Mouse (Mus musculus) stomach, embryonic 14.5 days (tissue): ENCODE data around the gene G6pc. TPM values are rescaled to one million over a fixed set of nuclear protein-coding genes. Genes with fewer than 3 reads are reported as not detected.

Experiments
- ATAC-seq: fragments of 200-750 bp; cut with Nextera tagmentation; 2 replicates; pipeline ENCODE4 v1.8.0; 2017; ENCODE audit warnings: low read depth, moderate TSS enrichment; ENCODE audit not compliant: insufficient number of reproducible peaks, insufficient read depth, low FRiP score
- H3K27ac ChIP-seq: fragments of 300-500 bp; sonication (generic); 2 replicates; pipeline ENCODE4 v1.5.1; 2014; ENCODE audit warnings: mild to moderate bottlenecking, low read length, moderate library complexity, mixed read lengths
- H3K27me3 ChIP-seq: fragments of 300-500 bp; sonication (generic); 2 replicates; pipeline ENCODE4 v1.6.1; 2014; ENCODE audit warnings: low read length, control low read depth, mixed read lengths; ENCODE audit not compliant: control insufficient read depth, insufficient read depth
- H3K36me3 ChIP-seq: fragments of 300-500 bp; sonication (generic); 2 replicates; pipeline ENCODE4 v1.6.1; 2014; ENCODE audit warnings: mild to moderate bottlenecking, control low read depth, low read length, moderate library complexity, mixed read lengths; ENCODE audit not compliant: control insufficient read depth, insufficient read depth
- H3K4me1 ChIP-seq: fragments of 300-500 bp; sonication (generic); 2 replicates; pipeline ENCODE4 v1.6.1; 2014; ENCODE audit warnings: low read length, control low read depth, mixed read lengths; ENCODE audit not compliant: control insufficient read depth, insufficient read depth
- H3K4me2 ChIP-seq: fragments of 300-500 bp; sonication (generic); replicated peaks from 2 replicates; pipeline ENCODE4 v1.6.1; 2014; ENCODE audit warnings: low read depth, low read length, control low read depth
- H3K4me3 ChIP-seq: fragments of 300-500 bp; sonication (generic); 2 replicates; pipeline ENCODE4 v1.5.1; 2014; ENCODE audit warnings: low read depth, low read length, control low read depth
- H3K9ac ChIP-seq: fragments of 300-500 bp; sonication (generic); replicated peaks from 2 replicates; pipeline ENCODE4 v1.6.1; 2014; ENCODE audit warnings: low read depth, mild to moderate bottlenecking, control low read depth, low read length, moderate library complexity, mixed read lengths
- H3K9me3 ChIP-seq: fragments of 300-500 bp; sonication (generic); 2 replicates; pipeline ENCODE4 v1.6.1; 2016; ENCODE audit warnings: low read depth, low read length, control low read depth; ENCODE audit not compliant: control insufficient read depth
- WGBS: fragments of 180-500 bp; shearing (Covaris S2); extraction: QIAGEN DNeasy Blood & Tissue Kit; methylation state at CpG from one replicate; pipeline ENCODE4 v1.1.7; 2014; 5-methylcytosine and 5-hydroxymethylcytosine counted together
- polyA plus RNA-seq: library from polyadenylated mRNA; unstranded; fragments of >200 nt; fragmentation: Nextera tagmentation; extraction: Ambion mirVana; gene quantifications from 2 replicates; pipeline ENCODE4 v1.2.1, GENCODE M21; 2014

The G6pc gene
- polyA plus RNA-seq, 1 experiment from 2014 or later = not detected

- no peak for ATAC-seq
- H3K4me1 ChIP-seq = no peaks in the 10 kb centered on the region
- H3K9me3 ChIP-seq = no peaks in the 10 kb centered on the region
- no peak overlapping the region for H3K27ac ChIP-seq
- H3K9ac ChIP-seq = no peak overlapping the region
- no peak overlapping the region for H3K4me3 ChIP-seq
- no peak overlapping the region for H3K4me2 ChIP-seq
- no peaks in the 10 kb centered on the region for H3K36me3 ChIP-seq
- no peaks in the 10 kb centered on the region for H3K27me3 ChIP-seq
- 74% methylated on average over 3 of the region's 3 CpGs for WGBS
Observed at GRCm38 (mm10) chr11:101349216-101349615, 18.1 kb upstream of the G6pc start.

DNA sequence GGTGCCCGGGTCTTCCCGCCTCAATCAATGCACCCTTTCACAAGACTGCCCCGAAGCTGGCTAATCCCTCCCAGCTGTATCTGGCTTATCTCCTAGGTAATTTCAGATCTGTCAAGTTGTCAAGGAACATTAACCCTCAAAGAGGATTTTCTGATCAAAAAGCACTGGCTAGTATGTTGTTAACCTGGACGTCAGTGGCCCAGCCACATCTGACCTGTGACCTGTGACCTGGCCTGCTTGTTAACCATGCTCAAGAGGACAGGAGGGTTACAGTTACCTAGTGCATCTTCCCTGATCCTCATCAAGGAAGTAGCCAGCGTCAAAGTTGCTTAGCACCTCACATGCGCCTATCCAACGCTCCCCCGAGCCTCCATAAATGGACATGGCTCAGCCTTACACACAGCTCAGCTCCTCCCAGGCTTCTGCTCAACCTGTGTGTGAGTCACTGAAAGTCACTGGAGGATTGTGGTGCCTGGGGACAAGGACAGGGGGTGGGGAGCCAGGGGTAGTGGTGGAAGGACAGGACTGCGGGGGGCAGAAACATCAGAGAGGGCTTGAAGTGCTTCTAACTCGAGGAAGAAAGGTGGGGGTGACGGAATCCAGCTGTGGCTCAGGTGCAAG is 16.2 kb upstream of the G6pc start:
- H3K4me1 ChIP-seq = no peaks in the 10 kb centered on the region
- no peak overlapping the region for H3K4me2 ChIP-seq
- no peaks in the 10 kb centered on the region for H3K9me3 ChIP-seq
- H3K9ac ChIP-seq = no peak overlapping the region
- no peaks in the 10 kb centered on the region for H3K27me3 ChIP-seq
- no peaks in the 10 kb centered on the region for H3K36me3 ChIP-seq
- WGBS = 41% methylated on average over 11 of the region's 11 CpGs
- H3K4me3 ChIP-seq = no peak overlapping the region
- ATAC-seq = no peak
- H3K27ac ChIP-seq = no peak overlapping the region

DNA sequence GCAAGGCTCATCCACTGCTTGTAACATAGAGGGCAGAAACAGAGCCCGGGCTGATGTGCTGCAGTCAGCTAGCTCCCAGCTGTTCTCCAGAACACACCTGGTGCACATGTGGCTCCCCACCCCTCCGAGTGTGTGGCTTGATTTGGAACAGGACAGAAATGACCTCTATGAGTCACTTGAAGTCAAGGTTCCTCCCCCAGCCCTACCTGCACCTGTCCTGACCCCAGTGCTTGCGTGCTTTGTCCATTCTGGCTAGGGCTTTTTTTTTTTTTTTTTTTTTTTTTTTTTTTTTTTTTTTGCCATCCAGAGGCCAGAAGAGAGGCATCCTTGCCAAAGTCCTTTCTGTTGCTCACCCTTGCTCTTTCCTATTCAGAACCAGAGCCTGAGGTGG is 15.6 kb upstream of the G6pc start:
- no peaks in the 10 kb centered on the region for H3K27me3 ChIP-seq
- no peaks in the 10 kb centered on the region for H3K36me3 ChIP-seq
- no peak overlapping the region for H3K9ac ChIP-seq
- H3K4me1 ChIP-seq = no peaks in the 10 kb centered on the region
- 55% methylated on average over 3 of the region's 3 CpGs for WGBS
- H3K9me3 ChIP-seq = no peaks in the 10 kb centered on the region
- no peak for ATAC-seq
- H3K27ac ChIP-seq = no peak overlapping the region
- H3K4me2 ChIP-seq = no peak overlapping the region
- H3K4me3 ChIP-seq = no peak overlapping the region

- H3K4me2 ChIP-seq = no peak overlapping the region
- no peak overlapping the region for H3K9ac ChIP-seq
- WGBS = 87% methylated on average over 12 of the region's 12 CpGs
- H3K27ac ChIP-seq = no peak overlapping the region
- H3K27me3 ChIP-seq = no peaks in the 10 kb centered on the region
- H3K4me3 ChIP-seq = no peak overlapping the region
- H3K36me3 ChIP-seq = no peaks in the 10 kb centered on the region
- no peaks in the 10 kb centered on the region for H3K4me1 ChIP-seq
- H3K9me3 ChIP-seq = no peaks in the 10 kb centered on the region
- ATAC-seq = no peak
Observed at GRCm38 (mm10) chr11:101353436-101353835, 13.9 kb upstream of the G6pc start.

DNA sequence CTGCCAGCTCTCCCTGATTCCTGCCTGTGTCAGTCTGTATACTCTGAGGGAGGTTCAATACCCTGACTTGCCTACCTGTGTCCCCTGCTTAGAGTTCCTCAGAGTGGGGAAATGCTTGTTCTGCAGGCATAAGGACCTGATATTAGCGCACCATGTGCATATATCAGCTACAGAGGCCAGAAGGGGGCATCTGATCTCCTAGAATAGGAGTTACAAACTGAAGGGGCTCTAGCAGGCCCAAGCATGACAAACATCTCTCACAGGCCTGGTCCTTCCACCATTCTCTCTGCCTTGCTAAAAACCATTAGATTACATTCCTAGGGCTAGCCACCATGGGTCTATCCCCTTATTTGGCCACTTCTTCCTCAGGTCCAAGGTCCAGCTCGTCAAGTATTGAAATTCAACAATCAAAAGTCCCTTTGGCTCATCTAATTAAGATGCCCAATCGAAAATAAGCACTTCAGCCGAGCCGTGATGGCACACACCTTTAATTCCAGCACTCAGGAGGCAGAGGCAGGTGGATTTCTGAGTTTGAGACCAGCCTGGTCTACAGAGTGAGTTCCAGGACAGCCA is 12.8 kb upstream of the G6pc start:
- ATAC-seq = no peak

GRCm38 (mm10) chr11:101355916-101356315 is 11.4 kb upstream of the G6pc start:
- WGBS = 90% methylated on average over 2 of the region's 2 CpGs
- no peak overlapping the region for H3K4me2 ChIP-seq
- H3K27me3 ChIP-seq = no peaks in the 10 kb centered on the region
- no peaks in the 10 kb centered on the region for H3K36me3 ChIP-seq
- H3K27ac ChIP-seq = no peak overlapping the region
- H3K9ac ChIP-seq = no peak overlapping the region
- no peaks in the 10 kb centered on the region for H3K9me3 ChIP-seq
- H3K4me1 ChIP-seq = no peaks in the 10 kb centered on the region
- no peak for ATAC-seq
- no peak overlapping the region for H3K4me3 ChIP-seq

More for the DNA sequence above, 12.8 kb upstream of the G6pc start:
- 82% methylated on average over 5 of the region's 5 CpGs for WGBS
- no peaks in the 10 kb centered on the region for H3K4me1 ChIP-seq
- H3K9ac ChIP-seq = no peak overlapping the region
- H3K4me3 ChIP-seq = no peak overlapping the region
- no peak overlapping the region for H3K4me2 ChIP-seq
- no peaks in the 10 kb centered on the region for H3K9me3 ChIP-seq
- no peaks in the 10 kb centered on the region for H3K36me3 ChIP-seq
- no peak overlapping the region for H3K27ac ChIP-seq
- no peaks in the 10 kb centered on the region for H3K27me3 ChIP-seq

DNA sequence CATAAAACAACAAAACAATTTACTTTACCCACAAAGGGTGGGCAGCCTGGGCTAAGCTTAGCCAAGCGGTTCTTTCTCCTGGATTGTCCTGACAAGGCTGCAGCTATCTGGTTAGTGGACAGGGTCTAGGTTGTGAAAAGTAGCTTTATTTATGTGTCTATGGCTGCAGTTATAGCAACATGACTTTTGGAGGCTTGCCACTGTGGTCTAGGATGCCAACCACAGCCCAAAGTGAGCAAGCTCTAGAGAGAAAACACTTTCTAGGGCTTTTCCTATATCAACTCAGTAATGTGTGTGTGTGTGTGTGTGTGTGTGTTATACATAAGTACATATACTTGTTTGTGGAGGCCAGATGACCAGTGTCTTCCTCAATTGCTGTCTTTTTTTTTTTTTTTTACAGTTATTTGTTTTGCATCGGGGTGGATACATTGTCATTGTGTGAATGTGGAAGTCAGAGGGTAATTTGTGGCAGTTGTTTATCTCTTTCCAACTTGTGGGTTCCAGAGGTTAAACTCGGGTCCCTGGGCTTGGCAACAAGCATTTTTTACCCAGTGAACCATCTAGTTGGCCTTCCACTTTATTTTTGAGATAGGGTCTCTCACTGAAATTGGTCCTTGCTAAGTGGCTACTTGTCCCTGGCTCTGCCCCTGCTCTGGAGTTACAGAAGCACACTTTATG is 9.7 kb upstream of the G6pc start:
- H3K27ac ChIP-seq = no peak overlapping the region
- no peak overlapping the region for H3K4me3 ChIP-seq
- 75% methylated on average over 3 of the region's 3 CpGs for WGBS
- no peaks in the 10 kb centered on the region for H3K9me3 ChIP-seq
- H3K4me1 ChIP-seq = no peaks in the 10 kb centered on the region
- no peak overlapping the region for H3K4me2 ChIP-seq
- H3K9ac ChIP-seq = no peak overlapping the region
- H3K27me3 ChIP-seq = no peaks in the 10 kb centered on the region
- H3K36me3 ChIP-seq = no peaks in the 10 kb centered on the region
- ATAC-seq = no peak

DNA sequence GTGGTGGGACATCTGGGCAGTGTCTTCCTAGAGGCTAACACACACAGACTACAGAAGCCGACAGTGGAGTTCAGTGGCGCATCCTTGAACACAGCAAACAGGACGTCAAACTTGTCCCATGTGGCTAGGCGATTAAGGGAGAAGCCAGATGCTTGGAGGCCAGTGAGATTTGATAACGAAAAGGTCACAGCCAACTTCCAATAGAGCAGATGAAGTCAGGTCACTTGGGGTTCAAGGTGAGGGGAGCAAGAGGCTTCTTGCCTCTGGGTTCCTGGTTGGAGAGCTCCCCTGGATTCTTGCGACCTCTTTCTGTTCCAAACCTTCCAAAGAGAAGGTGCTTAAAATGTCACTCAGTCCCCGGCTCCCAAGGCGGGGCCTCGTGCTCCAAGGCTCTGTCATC is 7.6 kb upstream of the G6pc start:
- Histone ChIP-seq H3K36me3 (no peaks in the 10 kb centered on the region), H3K4me2 (no peak overlapping the region), H3K4me3 (no peak overlapping the region), H3K27ac (no peak overlapping the region), H3K9me3 (no peaks in the 10 kb centered on the region), H3K27me3 (no peaks in the 10 kb centered on the region), H3K9ac (no peak overlapping the region), H3K4me1 (no peaks in the 10 kb centered on the region)
- WGBS = 59% methylated on average over 9 of the region's 9 CpGs
- ATAC-seq = no peak
